Mouse (Mus musculus) MEL (cell line): Measurements from ENCODE around the gene Mpzl3. TPM values are rescaled to one million over a fixed set of nuclear protein-coding genes. Genes with fewer than 3 reads are reported as not detected.

Source experiments
- DNase-seq: peaks from one replicate; pipeline ENCODE4 v3.0.0; 2011; ENCODE audit warnings: low read depth, low spot score
- H3K27ac ChIP-seq: 2 replicates; pipeline ENCODE4 v1.5.1; 2012; ENCODE audit warnings: low read depth, mild to moderate bottlenecking, control low read depth, low read length, moderate library complexity; ENCODE audit not compliant: control insufficient read depth
- H3K27me3 ChIP-seq, 2 experiments: fragments of 150-350 bp in 1 of 2; sonication (generic) in 1 of 2; 2 replicates each; pipeline ENCODE4 v1.6.1; 2012; ENCODE audit warnings: low read length in 2 of 2, mild to moderate bottlenecking in 2 of 2, improper control_type of control experiment in 1 of 2, moderate library complexity in 1 of 2; ENCODE audit not compliant: insufficient read depth in 2 of 2, control insufficient read depth in 1 of 2
- H3K36me3 ChIP-seq, 2 experiments: 2 replicates each; pipeline ENCODE4 v1.6.1; 2012 to 2014; ENCODE audit warnings: low read length in 2 of 2, improper control_type of control experiment in 1 of 2, inconsistent platforms in 1 of 2, mild to moderate bottlenecking in 1 of 2; ENCODE audit not compliant: insufficient read depth in 2 of 2, control insufficient read depth in 1 of 2
- H3K4me1 ChIP-seq, 2 experiments: fragments of 150-350 bp in 1 of 2; sonication (generic) in 1 of 2; 2 replicates each; pipeline ENCODE4 v1.6.1; 2012; ENCODE audit warnings: low read length in 2 of 2, improper control_type of control experiment in 1 of 2, mild to moderate bottlenecking in 1 of 2; ENCODE audit not compliant: insufficient read depth in 2 of 2, control insufficient read depth in 1 of 2
- H3K4me3 ChIP-seq, 2 experiments: fragments of 150-350 bp in 1 of 2; sonication (generic) in 1 of 2; 2 replicates each; pipeline ENCODE4 v1.5.1; 2012; ENCODE audit warnings: low read depth in 2 of 2, low read length in 2 of 2, mild to moderate bottlenecking in 2 of 2, moderate library complexity in 2 of 2, control low read depth in 1 of 2, improper control_type of control experiment in 1 of 2; ENCODE audit not compliant: control insufficient read depth in 1 of 2, insufficient read depth in 1 of 2
- H3K79me2 ChIP-seq: 2 replicates; pipeline ENCODE4 v1.6.1; 2012; ENCODE audit warnings: mild to moderate bottlenecking, low read length, moderate library complexity; ENCODE audit not compliant: control insufficient read depth, poor library complexity, insufficient read depth
- H3K9ac ChIP-seq: 2 replicates; pipeline ENCODE4 v1.6.1; 2012; ENCODE audit warnings: low read depth, mild to moderate bottlenecking, control low read depth, low read length, moderate library complexity; ENCODE audit not compliant: control insufficient read depth, poor library complexity, severe bottlenecking
- H3K9me3 ChIP-seq: fragments of 150-350 bp; sonication (generic); replicated peaks from 2 replicates; pipeline ENCODE4 v1.6.1; 2012; ENCODE audit warnings: mild to moderate bottlenecking, low read length, improper control_type of control experiment, moderate library complexity; ENCODE audit not compliant: insufficient read depth
- CHD1 ChIP-seq: IDR thresholded peaks from 2 replicates; pipeline ENCODE4 v1.6.1; 2012; ENCODE audit warnings: low read depth, mild to moderate bottlenecking, inconsistent platforms, low read length, improper control_type of control experiment
- CTCF ChIP-seq, 3 experiments: IDR thresholded peaks in 2 of 3; conservative IDR thresholded peaks in 1 of 3; 2 replicates each; pipeline ENCODE4 v1.5.1; 2011 to 2012; ENCODE audit warnings: low read length in 3 of 3, low read depth in 2 of 3, mild to moderate bottlenecking in 2 of 3, improper control_type of control experiment in 1 of 3, inconsistent platforms in 1 of 3, mixed read lengths in 1 of 3, moderate library complexity in 1 of 3; ENCODE audit not compliant: control insufficient read depth in 1 of 3, insufficient read depth in 1 of 3, poor library complexity in 1 of 3, severe bottlenecking in 1 of 3
- ETS1 ChIP-seq: IDR thresholded peaks from 2 replicates; pipeline ENCODE4 v1.6.1; 2012; ENCODE audit warnings: low read depth, mild to moderate bottlenecking, inconsistent platforms, low read length, improper control_type of control experiment, moderate library complexity
- GABPA ChIP-seq: IDR thresholded peaks from 2 replicates; pipeline ENCODE4 v1.6.1; 2012; ENCODE audit warnings: low read depth, mild to moderate bottlenecking, inconsistent platforms, low read length, improper control_type of control experiment, moderate library complexity
- KAT2A ChIP-seq: conservative IDR thresholded peaks from 2 replicates; pipeline ENCODE4 v1.6.1; 2012; ENCODE audit warnings: low read depth, low read length, improper control_type of control experiment, inconsistent platforms
- MXI1 ChIP-seq: IDR thresholded peaks from 2 replicates; pipeline ENCODE4 v1.6.1; 2011; ENCODE audit warnings: mild to moderate bottlenecking, low read depth, low read length, improper control_type of control experiment
- MYB ChIP-seq: IDR thresholded peaks from 2 replicates; pipeline ENCODE4 v1.6.1; 2011; ENCODE audit warnings: mild to moderate bottlenecking, low read depth, low read length, improper control_type of control experiment
- MYC ChIP-seq: IDR thresholded peaks from 2 replicates; pipeline ENCODE4 v1.6.1; 2011; ENCODE audit warnings: low read depth, mild to moderate bottlenecking, low read length, improper control_type of control experiment, moderate library complexity
- RAD21 ChIP-seq: IDR thresholded peaks from 2 replicates; pipeline ENCODE4 v1.6.1; 2011; ENCODE audit warnings: mild to moderate bottlenecking, low read depth, low read length, improper control_type of control experiment
- SMC3 ChIP-seq: IDR thresholded peaks from 2 replicates; pipeline ENCODE4 v1.6.1; 2011; ENCODE audit warnings: low read depth, low read length, improper control_type of control experiment
- TAL1 ChIP-seq: IDR thresholded peaks from 2 replicates; pipeline ENCODE4 v1.6.1; 2012; ENCODE audit warnings: mild to moderate bottlenecking, inconsistent platforms, low read length, moderate library complexity, mixed read lengths
- TCF12 ChIP-seq: IDR thresholded peaks from 2 replicates; pipeline ENCODE4 v1.6.1; 2014; ENCODE audit warnings: low read depth, mild to moderate bottlenecking, inconsistent platforms, low read length, improper control_type of control experiment, moderate library complexity
- USF1 ChIP-seq: IDR thresholded peaks from 2 replicates; pipeline ENCODE4 v1.6.1; 2014; ENCODE audit warnings: low read depth, mild to moderate bottlenecking, inconsistent platforms, low read length, improper control_type of control experiment, moderate library complexity
- USF2 ChIP-seq, 2 experiments: IDR thresholded peaks; 2 replicates each; pipeline ENCODE4 v1.6.1; 2011 to 2012; ENCODE audit warnings: improper control_type of control experiment in 2 of 2, low read length in 2 of 2, borderline replicate concordance in 1 of 2, inconsistent platforms in 1 of 2, low read depth in 1 of 2, mild to moderate bottlenecking in 1 of 2; ENCODE audit not compliant: insufficient read depth in 1 of 2
- ZKSCAN1 ChIP-seq: IDR thresholded peaks from 2 replicates; pipeline ENCODE4 v1.6.1; 2012; ENCODE audit warnings: low read depth, mild to moderate bottlenecking, inconsistent platforms, low read length, improper control_type of control experiment, moderate library complexity
- ZMIZ1 ChIP-seq: IDR thresholded peaks from 2 replicates; pipeline ENCODE4 v1.6.1; 2012; ENCODE audit warnings: low read depth, mild to moderate bottlenecking, inconsistent platforms, low read length, improper control_type of control experiment, moderate library complexity
- ZNF384 ChIP-seq: IDR thresholded peaks from 2 replicates; pipeline ENCODE4 v1.6.1; 2012; ENCODE audit warnings: low read depth, mild to moderate bottlenecking, inconsistent platforms, low read length, improper control_type of control experiment
- polyA plus RNA-seq, 2 experiments: library from polyadenylated mRNA; stranded (reverse) in 1 of 2; unstranded in 1 of 2; fragments of >175 nt in 1 of 2; fragments of >200 nt in 1 of 2; gene quantifications; 2 replicates each; pipeline versions ENCODE4 v1.2.1 to v1.2.4; 2012; ENCODE audit warnings: low replicate concordance in 2 of 2, low read depth in 1 of 2; ENCODE audit not compliant: insufficient read length in 2 of 2, insufficient read depth in 1 of 2, missing spikeins in 1 of 2
- total RNA-seq: library from RNA; depleted of rRNA; stranded (reverse); fragments of 300-350 nt; gene quantifications from 2 replicates; pipeline ENCODE4 v1.2.3, GENCODE M21; 2012

Gene Mpzl3
- total and polyA plus RNA-seq, 3 experiments = not detected

DNA sequence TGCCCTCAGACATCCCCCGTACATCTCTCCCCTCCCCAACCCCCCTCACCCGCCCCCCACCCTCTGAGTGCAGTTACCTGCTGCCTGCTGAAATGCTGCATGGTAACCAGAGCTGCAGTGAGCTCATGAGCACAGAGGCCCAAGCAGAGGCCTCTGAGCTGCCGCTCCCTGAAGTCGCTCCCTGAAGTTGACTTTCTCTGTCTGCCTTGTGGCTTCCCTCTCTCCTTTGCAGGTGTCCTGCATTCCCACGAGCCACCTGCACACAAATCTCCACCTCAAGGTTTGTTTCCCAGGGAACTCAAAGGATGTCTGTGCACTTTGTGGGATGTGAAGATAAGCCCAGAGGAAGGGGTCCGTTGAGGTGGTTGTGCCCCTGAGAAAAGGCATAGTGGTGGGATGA is 43.7 kb upstream of the Mpzl3 start:
- TF ChIP-seq USF2 (IDR thresholded peaks at IDR 0.05; ENCODE audit: borderline replicate concordance in 1 of 2, insufficient read depth in 1 of 2, low read depth in 1 of 2, low read length in 2 of 2) = no peak
- no peak for TF ChIP-seq SMC3
- TF ChIP-seq CTCF (IDR thresholded peaks at IDR 0.05 in 2 of 3, conservative IDR thresholded peaks at IDR 0.05 in 1 of 3; ENCODE audit: control insufficient read depth in 1 of 3, insufficient read depth in 1 of 3, low read depth in 2 of 3, low read length in 3 of 3, poor library complexity in 1 of 3, severe bottlenecking in 1 of 3) = no peak
- no peak for TF ChIP-seq MYC
- Histone ChIP-seq H3K9me3 (no peaks in the 10 kb centered on the region), H3K36me3 (peaks cover 0 to 4% of the 10 kb centered on the region in 2 experiments; a peak in 2 of 4 replicates), H3K27ac (no peak overlapping the region), H3K79me2 (no peaks in the 10 kb centered on the region), H3K4me1 (peaks cover 0 to 4% of the 10 kb centered on the region in 2 experiments; a peak in 1 of 4 replicates), H3K4me3 (no peak overlapping the region), H3K27me3 (no peaks in the 10 kb centered on the region), H3K9ac (no peak overlapping the region)
- DNase-seq = no peak

DNA sequence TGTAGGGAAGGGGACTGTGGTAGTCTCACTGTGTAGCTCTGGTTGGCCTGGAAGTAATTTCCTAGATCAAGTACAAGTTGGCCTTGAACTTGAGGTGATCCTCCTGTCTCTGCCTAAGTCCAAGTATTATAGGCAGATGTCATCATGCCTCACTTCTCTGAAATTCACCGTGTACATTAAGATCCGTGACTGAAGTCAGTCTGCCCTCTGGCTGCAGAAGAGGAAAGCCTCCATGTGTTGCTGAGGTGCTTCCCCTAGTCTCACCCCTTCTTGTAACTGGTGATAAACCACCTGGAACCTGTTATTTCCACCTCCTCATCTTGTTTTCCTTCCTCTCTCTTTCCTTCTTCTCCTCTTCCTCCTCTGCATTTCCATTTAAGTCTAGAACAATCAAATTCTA is 40.1 kb upstream of the Mpzl3 start:
- Histone ChIP-seq H3K27ac (no peak overlapping the region), H3K9me3 (no peaks in the 10 kb centered on the region), H3K36me3 (peaks cover 0 to 4% of the 10 kb centered on the region in 2 experiments; a peak in 2 of 4 replicates), H3K4me1 (peaks cover 0 to 11% of the 10 kb centered on the region in 2 experiments; a peak in 3 of 4 replicates), H3K4me3 (no peak overlapping the region), H3K27me3 (no peaks in the 10 kb centered on the region), H3K79me2 (no peaks in the 10 kb centered on the region)
- no peak for DNase-seq
- TF ChIP-seq TCF12 (no peak), TAL1 (no peak), SMC3 (peak; percentile 10; the same call in 1 of the 2 replicates), GABPA (no peak), CHD1 (no peak), KAT2A (no peak), ZKSCAN1 (no peak), ETS1 (no peak), MYB (no peak), ZMIZ1 (no peak), MXI1 (no peak), RAD21 (no peak; the same call in none of the 2 replicates), USF1 (no peak), CTCF (IDR thresholded peaks at IDR 0.05 in 2 of 3, conservative IDR thresholded peaks at IDR 0.05 in 1 of 3; ENCODE audit: control insufficient read depth in 1 of 3, insufficient read depth in 1 of 3, low read depth in 2 of 3, low read length in 3 of 3, poor library complexity in 1 of 3, severe bottlenecking in 1 of 3) (0 out of 6 replicates have a peak, but pooled peaks of 1 of the 3 experiments have one; percentile 1), ZNF384 (no peak)
- TF ChIP-seq, all 39 proteins: peak for 2
- H3K9ac ChIP-seq = no peak overlapping the region
